Mouse (Mus musculus): ENCODE data around the gene Vmn1r135.
"Not testable (repeated sequence)": the region's sequence is repeated elsewhere in the genome, so short reads cannot be mapped to it uniquely, and the experiment has no call there.

Gene Vmn1r135

GRCm38 (mm10) chr7:21832051-21832450 is at the start of gene Vmn1r135:
TSS of gene Vmn1r135 (plus strand) at chr7:21832351.
- DNase-seq (ENCODE audit: low read depth, low spot score), result not testable (repeated sequence)

- DNase-seq (ENCODE audit: low read depth, low spot score), result not testable (repeated sequence)
Measured at GRCm38 (mm10) chr7:21796628-21797027, 35.5 kb upstream of the Vmn1r135 start, which contains the start of gene Gm4177. TSS of gene Gm4177 (minus strand) at chr7:21796728.

- not testable (repeated sequence) for DNase-seq (ENCODE audit: low read depth, low spot score)
Measured at GRCm38 (mm10) chr7:21844167-21844566, 12.0 kb downstream of the Vmn1r135 start, which contains the start of gene Gm5725. TSS of gene Gm5725 (minus strand) at chr7:21844267.

All from A20 (cell line).